Mouse (Mus musculus) MEL (cell line): ENCODE results near the gene Tnnt2. TPM values are rescaled to one million over a fixed set of nuclear protein-coding genes. Genes with fewer than 3 reads are reported as not detected.

Experiments used
- DNase-seq: peaks from one replicate; pipeline ENCODE4 v3.0.0; 2011; ENCODE audit warnings: low read depth, low spot score
- H3K27ac ChIP-seq: 2 replicates; pipeline ENCODE4 v1.5.1; 2012; ENCODE audit warnings: low read depth, mild to moderate bottlenecking, control low read depth, low read length, moderate library complexity; ENCODE audit not compliant: control insufficient read depth
- H3K27me3 ChIP-seq, 2 experiments: fragments of 150-350 bp in 1 of 2; sonication (generic) in 1 of 2; 2 replicates each; pipeline ENCODE4 v1.6.1; 2012; ENCODE audit warnings: low read length in 2 of 2, mild to moderate bottlenecking in 2 of 2, improper control_type of control experiment in 1 of 2, moderate library complexity in 1 of 2; ENCODE audit not compliant: insufficient read depth in 2 of 2, control insufficient read depth in 1 of 2
- H3K36me3 ChIP-seq, 2 experiments: 2 replicates each; pipeline ENCODE4 v1.6.1; 2012 to 2014; ENCODE audit warnings: low read length in 2 of 2, improper control_type of control experiment in 1 of 2, inconsistent platforms in 1 of 2, mild to moderate bottlenecking in 1 of 2; ENCODE audit not compliant: insufficient read depth in 2 of 2, control insufficient read depth in 1 of 2
- H3K4me1 ChIP-seq, 2 experiments: fragments of 150-350 bp in 1 of 2; sonication (generic) in 1 of 2; 2 replicates each; pipeline ENCODE4 v1.6.1; 2012; ENCODE audit warnings: low read length in 2 of 2, improper control_type of control experiment in 1 of 2, mild to moderate bottlenecking in 1 of 2; ENCODE audit not compliant: insufficient read depth in 2 of 2, control insufficient read depth in 1 of 2
- H3K4me3 ChIP-seq, 2 experiments: fragments of 150-350 bp in 1 of 2; sonication (generic) in 1 of 2; 2 replicates each; pipeline ENCODE4 v1.5.1; 2012; ENCODE audit warnings: low read depth in 2 of 2, low read length in 2 of 2, mild to moderate bottlenecking in 2 of 2, moderate library complexity in 2 of 2, control low read depth in 1 of 2, improper control_type of control experiment in 1 of 2; ENCODE audit not compliant: control insufficient read depth in 1 of 2, insufficient read depth in 1 of 2
- H3K79me2 ChIP-seq: 2 replicates; pipeline ENCODE4 v1.6.1; 2012; ENCODE audit warnings: mild to moderate bottlenecking, low read length, moderate library complexity; ENCODE audit not compliant: control insufficient read depth, poor library complexity, insufficient read depth
- H3K9ac ChIP-seq: 2 replicates; pipeline ENCODE4 v1.6.1; 2012; ENCODE audit warnings: low read depth, mild to moderate bottlenecking, control low read depth, low read length, moderate library complexity; ENCODE audit not compliant: control insufficient read depth, poor library complexity, severe bottlenecking
- H3K9me3 ChIP-seq: fragments of 150-350 bp; sonication (generic); replicated peaks from 2 replicates; pipeline ENCODE4 v1.6.1; 2012; ENCODE audit warnings: mild to moderate bottlenecking, low read length, improper control_type of control experiment, moderate library complexity; ENCODE audit not compliant: insufficient read depth
- CHD1 ChIP-seq: IDR thresholded peaks from 2 replicates; pipeline ENCODE4 v1.6.1; 2012; ENCODE audit warnings: low read depth, mild to moderate bottlenecking, inconsistent platforms, low read length, improper control_type of control experiment
- CTCF ChIP-seq, 3 experiments: IDR thresholded peaks in 2 of 3; conservative IDR thresholded peaks in 1 of 3; 2 replicates each; pipeline ENCODE4 v1.5.1; 2011 to 2012; ENCODE audit warnings: low read length in 3 of 3, low read depth in 2 of 3, mild to moderate bottlenecking in 2 of 3, improper control_type of control experiment in 1 of 3, inconsistent platforms in 1 of 3, mixed read lengths in 1 of 3, moderate library complexity in 1 of 3; ENCODE audit not compliant: control insufficient read depth in 1 of 3, insufficient read depth in 1 of 3, poor library complexity in 1 of 3, severe bottlenecking in 1 of 3
- E2F4 ChIP-seq: IDR thresholded peaks from 2 replicates; pipeline ENCODE4 v1.6.1; 2011; ENCODE audit warnings: low read depth, low read length, improper control_type of control experiment, borderline replicate concordance
- ETS1 ChIP-seq: IDR thresholded peaks from 2 replicates; pipeline ENCODE4 v1.6.1; 2012; ENCODE audit warnings: low read depth, mild to moderate bottlenecking, inconsistent platforms, low read length, improper control_type of control experiment, moderate library complexity
- HCFC1 ChIP-seq: IDR thresholded peaks from 2 replicates; pipeline ENCODE4 v1.6.1; 2012; ENCODE audit warnings: low read depth, mild to moderate bottlenecking, inconsistent platforms, low read length, improper control_type of control experiment, moderate library complexity
- KAT2A ChIP-seq: conservative IDR thresholded peaks from 2 replicates; pipeline ENCODE4 v1.6.1; 2012; ENCODE audit warnings: low read depth, low read length, improper control_type of control experiment, inconsistent platforms
- MAFK ChIP-seq: IDR thresholded peaks from 2 replicates; pipeline ENCODE4 v1.6.1; 2011; ENCODE audit warnings: low read depth, mild to moderate bottlenecking, low read length, improper control_type of control experiment, borderline replicate concordance
- MEF2A ChIP-seq: IDR thresholded peaks from 2 replicates; pipeline ENCODE4 v1.6.1; 2014; ENCODE audit warnings: low read depth, mild to moderate bottlenecking, inconsistent platforms, low read length, improper control_type of control experiment; ENCODE audit not compliant: poor library complexity, insufficient replicate concordance, severe bottlenecking; ENCODE audit errors: extremely low read depth
- MXI1 ChIP-seq: IDR thresholded peaks from 2 replicates; pipeline ENCODE4 v1.6.1; 2011; ENCODE audit warnings: mild to moderate bottlenecking, low read depth, low read length, improper control_type of control experiment
- MYB ChIP-seq: IDR thresholded peaks from 2 replicates; pipeline ENCODE4 v1.6.1; 2011; ENCODE audit warnings: mild to moderate bottlenecking, low read depth, low read length, improper control_type of control experiment
- POLR2AphosphoS2 ChIP-seq: IDR thresholded peaks from 2 replicates; pipeline ENCODE4 v1.6.1; 2011; ENCODE audit warnings: low read length, improper control_type of control experiment
- SIN3A ChIP-seq: IDR thresholded peaks from 2 replicates; pipeline ENCODE4 v1.6.1; 2012; ENCODE audit warnings: low read length, improper control_type of control experiment, inconsistent platforms
- SMC3 ChIP-seq: IDR thresholded peaks from 2 replicates; pipeline ENCODE4 v1.6.1; 2011; ENCODE audit warnings: low read depth, low read length, improper control_type of control experiment
- TBP ChIP-seq: IDR thresholded peaks from 2 replicates; pipeline ENCODE4 v1.8.0; 2011; ENCODE audit warnings: low read depth, low read length, improper control_type of control experiment
- TCF12 ChIP-seq: IDR thresholded peaks from 2 replicates; pipeline ENCODE4 v1.6.1; 2014; ENCODE audit warnings: low read depth, mild to moderate bottlenecking, inconsistent platforms, low read length, improper control_type of control experiment, moderate library complexity
- USF2 ChIP-seq, 2 experiments: IDR thresholded peaks; 2 replicates each; pipeline ENCODE4 v1.6.1; 2011 to 2012; ENCODE audit warnings: improper control_type of control experiment in 2 of 2, low read length in 2 of 2, borderline replicate concordance in 1 of 2, inconsistent platforms in 1 of 2, low read depth in 1 of 2, mild to moderate bottlenecking in 1 of 2; ENCODE audit not compliant: insufficient read depth in 1 of 2
- ZC3H11A ChIP-seq: IDR thresholded peaks from 2 replicates; pipeline ENCODE4 v1.6.1; 2012; ENCODE audit warnings: low read depth, mild to moderate bottlenecking, inconsistent platforms, low read length, improper control_type of control experiment
- ZMIZ1 ChIP-seq: IDR thresholded peaks from 2 replicates; pipeline ENCODE4 v1.6.1; 2012; ENCODE audit warnings: low read depth, mild to moderate bottlenecking, inconsistent platforms, low read length, improper control_type of control experiment, moderate library complexity
- ZNF384 ChIP-seq: IDR thresholded peaks from 2 replicates; pipeline ENCODE4 v1.6.1; 2012; ENCODE audit warnings: low read depth, mild to moderate bottlenecking, inconsistent platforms, low read length, improper control_type of control experiment
- polyA plus RNA-seq, 2 experiments: library from polyadenylated mRNA; stranded (reverse) in 1 of 2; unstranded in 1 of 2; fragments of >175 nt in 1 of 2; fragments of >200 nt in 1 of 2; gene quantifications; 2 replicates each; pipeline versions ENCODE4 v1.2.1 to v1.2.4; 2012; ENCODE audit warnings: low replicate concordance in 2 of 2, low read depth in 1 of 2; ENCODE audit not compliant: insufficient read length in 2 of 2, insufficient read depth in 1 of 2, missing spikeins in 1 of 2
- total RNA-seq: library from RNA; depleted of rRNA; stranded (reverse); fragments of 300-350 nt; gene quantifications from 2 replicates; pipeline ENCODE4 v1.2.3, GENCODE M21; 2012

Gene Tnnt2
- total and polyA plus RNA-seq, 3 experiments: not detected

GRCm38 (mm10) chr1:135868570-135868969 is 32.4 kb downstream of the Tnnt2 start:
- TF ChIP-seq TBP: no peak
- TF ChIP-seq SMC3: no peak
- TF ChIP-seq USF2 (IDR thresholded peaks at IDR 0.05; ENCODE audit: borderline replicate concordance in 1 of 2, insufficient read depth in 1 of 2, low read depth in 1 of 2, low read length in 2 of 2): no peak
- no peak for TF ChIP-seq MYB
- TF ChIP-seq ZC3H11A: no peak
- no peak for TF ChIP-seq E2F4
- TF ChIP-seq KAT2A: no peak
- no peak for TF ChIP-seq MXI1
- no peak for TF ChIP-seq CTCF (IDR thresholded peaks at IDR 0.05 in 2 of 3, conservative IDR thresholded peaks at IDR 0.05 in 1 of 3; ENCODE audit: control insufficient read depth in 1 of 3, insufficient read depth in 1 of 3, low read depth in 2 of 3, low read length in 3 of 3, poor library complexity in 1 of 3, severe bottlenecking in 1 of 3)
- no peaks in the 10 kb centered on the region for H3K9me3 ChIP-seq
- H3K4me1 ChIP-seq: no peaks in the 10 kb centered on the region
- DNase-seq: no peak
- H3K9ac ChIP-seq: no peak overlapping the region
- H3K79me2 ChIP-seq: no peaks in the 10 kb centered on the region
- H3K27ac ChIP-seq: no peak overlapping the region
- H3K36me3 ChIP-seq: no peaks in the 10 kb centered on the region
- H3K4me3 ChIP-seq: no peak overlapping the region
- H3K27me3 ChIP-seq: peaks cover 5 to 9% of the 10 kb centered on the region in 2 experiments; a peak in 3 of 4 replicates

- no peak for DNase-seq
- no peak overlapping the region for H3K9ac ChIP-seq
- H3K27me3 ChIP-seq: peaks cover 18% of the 10 kb centered on the region in 2 experiments; a peak in 3 of 4 replicates
- H3K4me1 ChIP-seq: no peaks in the 10 kb centered on the region
- TF ChIP-seq TCF12 (no peak), SIN3A (no peak), MYB (no peak), ZMIZ1 (no peak), ZC3H11A (no peak), ETS1 (no peak), KAT2A (no peak)
- TF ChIP-seq, all 39 proteins: peak for 0
- Histone ChIP-seq H3K9me3 (no peaks in the 10 kb centered on the region), H3K36me3 (no peaks in the 10 kb centered on the region), H3K79me2 (no peaks in the 10 kb centered on the region), H3K4me3 (no peak overlapping the region), H3K27ac (no peak overlapping the region)
These were observed 36.8 kb downstream of the Tnnt2 start for GRCm38 (mm10) chr1:135872991-135873390.

GRCm38 (mm10) chr1:135877248-135877647 is 41.1 kb downstream of the Tnnt2 start:
- Histone ChIP-seq H3K36me3 (no peaks in the 10 kb centered on the region), H3K4me3 (no peak overlapping the region), H3K27me3 (peaks cover 14% of the 10 kb centered on the region in 2 experiments; a peak in 3 of 4 replicates), H3K4me1 (no peaks in the 10 kb centered on the region), H3K9me3 (no peaks in the 10 kb centered on the region), H3K79me2 (no peaks in the 10 kb centered on the region), H3K27ac (no peak overlapping the region), H3K9ac (no peak overlapping the region)
- no peak for TF ChIP-seq POLR2AphosphoS2
- no peak for TF ChIP-seq MEF2A
- TF ChIP-seq HCFC1: no peak
- TF ChIP-seq MAFK: no peak
- TF ChIP-seq CHD1: no peak
- TF ChIP-seq ZMIZ1: no peak
- no peak for TF ChIP-seq KAT2A
- no peak for TF ChIP-seq ZNF384
- no peak for DNase-seq
